In the genomic region with DNA sequence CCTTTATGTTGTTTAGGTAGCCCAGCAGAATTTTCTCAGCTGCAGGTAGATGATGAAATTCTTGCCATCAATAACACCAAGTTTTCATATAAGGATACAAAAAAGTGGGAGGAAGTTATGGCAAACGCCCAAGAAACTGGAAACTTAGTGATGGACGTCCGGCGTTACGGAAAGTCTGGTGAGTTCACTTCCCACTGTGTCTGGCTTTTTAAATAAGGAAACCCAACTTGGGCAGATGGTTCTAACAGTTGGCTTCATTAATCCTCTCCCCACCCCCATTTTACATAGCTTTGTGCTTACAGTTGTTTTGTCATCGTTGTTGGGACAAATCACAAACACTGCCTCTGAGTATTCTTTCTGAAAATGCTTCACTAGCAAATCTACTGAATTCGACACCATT, we compare ENCODE assay signal across 26 mouse cellular contexts.
A peak's percentile ranks its signal among the peaks of the same experiment; 100 is the strongest.
DNase-seq lines count a peak whose midpoint lies in the region; ATAC-seq and TF ChIP-seq lines count a peak whose summit lies in the region.
"Had no signal": no experiment of that assay in that cellular context is flagged by ENCODE, and none has a peak within 500 bp of the region (broad histone marks: within the 10 kb centered on the region; RNA-seq: fewer than 3 reads in every experiment).

No protein-coding gene starts in this region.

- TF ChIP-seq CTCF in heart, adult 2 months (IDR thresholded peaks at IDR 0.05) = no peak
- TF ChIP-seq CTCF in hindbrain, postnatal 0 days (IDR thresholded peaks at IDR 0.05; ENCODE audit: low read depth) = no peak
- TF ChIP-seq CTCF in brain, embryonic 14.5 days (IDR thresholded peaks at IDR 0.05; ENCODE audit: borderline replicate concordance, extremely low read depth, insufficient read depth, insufficient read length) = no peak

- intact Hi-C loops in heart, adult 2 months (cut with DNase I) = loop anchor here (2.0 kb wide), 1 partner anchor 41 kb away; no protein-coding TSS in a partner anchor

- no peak for TF ChIP-seq POLR2A in heart, adult 2 months (IDR thresholded peaks at IDR 0.05; ENCODE audit: insufficient read depth, low read depth, low read length)
- TF ChIP-seq POLR2A in brain, embryonic 14.5 days (IDR thresholded peaks at IDR 0.05; ENCODE audit: borderline replicate concordance, extremely low read depth, insufficient read depth, insufficient read length, poor library complexity, severe bottlenecking) = no peak

- TF ChIP-seq EP300 in heart, adult 2 months (IDR thresholded peaks at IDR 0.05; ENCODE audit: insufficient read depth, low read depth, low read length) = 0 out of 2 replicates have a peak, but pooled peaks have one; percentile 21

- H3K4me1 ChIP-seq in embryonic facial prominence, embryonic 14.5 days (ENCODE audit: control insufficient read depth, insufficient read depth, low read length) = peaks cover 4% of the 10 kb centered on the region; the same call in 1 of the 2 replicates
- no peaks in the 10 kb centered on the region for H3K4me1 ChIP-seq in embryonic facial prominence, embryonic 10.5 days
- peaks cover 7% of the 10 kb centered on the region for H3K4me1 ChIP-seq in heart, adult 2 months (ENCODE audit: control insufficient read depth, insufficient read depth, low read length)
- H3K4me1 ChIP-seq in hindbrain, postnatal 0 days (ENCODE audit: insufficient read depth, low read length) = no peaks in the 10 kb centered on the region
- H3K4me1 ChIP-seq in hindbrain, embryonic 13.5 days (replicated peaks) = no peaks in the 10 kb centered on the region
- H3K4me1 ChIP-seq: forebrain, embryonic 12.5 days; liver, embryonic 13.5 days; megakaryocyte, embryonic 14.5 days; neural tube, embryonic 13.5 days had no signal

- H3K4me2 ChIP-seq in embryonic facial prominence, embryonic 14.5 days (ENCODE audit: low read depth, low read length) = no peak overlapping the region
- no peak overlapping the region for H3K4me2 ChIP-seq in hindbrain, postnatal 0 days (ENCODE audit: low read depth, low read length)
- H3K4me2 ChIP-seq in hindbrain, embryonic 13.5 days = no peak overlapping the region
- H3K4me2 ChIP-seq: forebrain, embryonic 12.5 days; hindbrain, embryonic 14.5 days; liver, embryonic 13.5 days; neural tube, embryonic 13.5 days had no signal

- no peak overlapping the region for H3K9ac ChIP-seq in embryonic facial prominence, embryonic 14.5 days (ENCODE audit: low read depth, low read length)
- no peak overlapping the region for H3K9ac ChIP-seq in heart, adult 2 months (ENCODE audit: low read depth, low read length)
- H3K9ac ChIP-seq in hindbrain, postnatal 0 days (replicated peaks; ENCODE audit: low read length) = no peak overlapping the region
- no peak overlapping the region for H3K9ac ChIP-seq in hindbrain, embryonic 13.5 days
- H3K9ac ChIP-seq: forebrain, embryonic 12.5 days; hindbrain, embryonic 14.5 days; liver, embryonic 13.5 days; neural tube, embryonic 13.5 days had no signal

- H3K79me2 ChIP-seq in heart, adult 2 months (replicated peaks; ENCODE audit: control insufficient read depth, insufficient read depth, low read length) = no peaks in the 10 kb centered on the region; the same call in 1 of the 2 replicates

- no peaks in the 10 kb centered on the region for H3K9me3 ChIP-seq in embryonic facial prominence, embryonic 14.5 days (ENCODE audit: control insufficient read depth, low read length)
- H3K9me3 ChIP-seq in embryonic facial prominence, embryonic 10.5 days = no peaks in the 10 kb centered on the region
- no peaks in the 10 kb centered on the region for H3K9me3 ChIP-seq in hindbrain, postnatal 0 days (ENCODE audit: low read length)
- no peaks in the 10 kb centered on the region for H3K9me3 ChIP-seq in hindbrain, embryonic 13.5 days
- H3K9me3 ChIP-seq: forebrain, embryonic 12.5 days; liver, embryonic 13.5 days; megakaryocyte, embryonic 14.5 days; neural tube, embryonic 13.5 days had no signal

- H3K27ac ChIP-seq in embryonic facial prominence, embryonic 14.5 days (replicated peaks; ENCODE audit: low read depth, low read length) = no peak overlapping the region
- no peak overlapping the region for H3K27ac ChIP-seq in embryonic facial prominence, embryonic 10.5 days (replicated peaks)
- H3K27ac ChIP-seq in heart, adult 2 months = peak overlapping the region; percentile 2; the same call in 1 of the 2 replicates
- no peak overlapping the region for H3K27ac ChIP-seq in hindbrain, postnatal 0 days
- H3K27ac ChIP-seq in hindbrain, embryonic 13.5 days = no peak overlapping the region
- H3K27ac ChIP-seq: forebrain, embryonic 12.5 days; hindbrain, embryonic 14.5 days; left cerebral cortex, adult 2 months; liver, embryonic 13.5 days; neural tube, embryonic 13.5 days had no signal

- 75% methylated on average over 7 of the region's 7 CpGs for WGBS in embryonic facial prominence, embryonic 14.5 days
- 88% methylated on average over 7 of the region's 7 CpGs for WGBS in embryonic facial prominence, embryonic 10.5 days
- WGBS in heart, adult 2 months = 27% methylated on average over 7 of the region's 7 CpGs
- WGBS in hindbrain, postnatal 0 days = 59% methylated on average over 7 of the region's 7 CpGs
- 83% methylated on average over 7 of the region's 7 CpGs for WGBS in hindbrain, embryonic 13.5 days

- no peaks in the 10 kb centered on the region for H3K27me3 ChIP-seq in embryonic facial prominence, embryonic 14.5 days (replicated peaks; ENCODE audit: control insufficient read depth, insufficient read depth, low read length)
- H3K27me3 ChIP-seq in embryonic facial prominence, embryonic 10.5 days (replicated peaks; ENCODE audit: low read depth, poor library complexity, severe bottlenecking) = no peaks in the 10 kb centered on the region
- no peaks in the 10 kb centered on the region for H3K27me3 ChIP-seq in heart, adult 2 months (ENCODE audit: control insufficient read depth, insufficient read depth, low read length)
- H3K27me3 ChIP-seq in hindbrain, postnatal 0 days (ENCODE audit: insufficient read depth, low read length) = no peaks in the 10 kb centered on the region
- no peaks in the 10 kb centered on the region for H3K27me3 ChIP-seq in hindbrain, embryonic 13.5 days
- H3K27me3 ChIP-seq: forebrain, embryonic 12.5 days; liver, embryonic 13.5 days; megakaryocyte, embryonic 14.5 days; neural tube, embryonic 13.5 days had no signal

- peak; percentile 33 for DNase-seq in embryonic facial prominence, embryonic 14.5 days (ENCODE audit: low spot score)
- no peak for DNase-seq in embryonic facial prominence, embryonic 10.5 days (ENCODE audit: low spot score)
- no peak for DNase-seq in heart, adult 2 months
- no peak for DNase-seq in heart, postnatal 4 days
- DNase-seq in hindbrain, postnatal 0 days (ENCODE audit: low spot score) = peak; percentile 9
- peak; percentile 51 for DNase-seq in brain, embryonic 14.5 days (ENCODE audit: low read depth)
- DNase-seq in urinary bladder, postnatal 10 days (ENCODE audit: low spot score) = no peak
- DNase-seq: adrenal gland, postnatal 14 days; cerebellum, adult 9-11 months; gastrocnemius, postnatal 36 days; kidney, adult 9 months; kidney, postnatal 14 days; liver, embryonic 13.5 days; lung, adult 2 months; lung, postnatal 36 days; midbrain, embryonic 14.5 days; retina, postnatal 1 day; right cerebral cortex, postnatal 25 days; thymus, postnatal 14 days had no signal

- no peaks in the 10 kb centered on the region for H3K36me3 ChIP-seq in embryonic facial prominence, embryonic 14.5 days (ENCODE audit: control insufficient read depth, insufficient read depth, low read length)
- H3K36me3 ChIP-seq in embryonic facial prominence, embryonic 10.5 days (replicated peaks) = no peaks in the 10 kb centered on the region
- peaks cover 69% of the 10 kb centered on the region for H3K36me3 ChIP-seq in heart, adult 2 months (ENCODE audit: control insufficient read depth, insufficient read depth, low read length)
- H3K36me3 ChIP-seq in hindbrain, postnatal 0 days (ENCODE audit: insufficient read depth, low read length) = no peaks in the 10 kb centered on the region
- H3K36me3 ChIP-seq in hindbrain, embryonic 13.5 days = no peaks in the 10 kb centered on the region
- H3K36me3 ChIP-seq: forebrain, embryonic 12.5 days; liver, embryonic 13.5 days; neural tube, embryonic 13.5 days had no signal

- no peak overlapping the region for H3K4me3 ChIP-seq in embryonic facial prominence, embryonic 14.5 days (ENCODE audit: low read depth, low read length)
- no peak overlapping the region for H3K4me3 ChIP-seq in embryonic facial prominence, embryonic 10.5 days
- H3K4me3 ChIP-seq in heart, adult 2 months = no peak overlapping the region
- H3K4me3 ChIP-seq in hindbrain, postnatal 0 days (ENCODE audit: low read length) = no peak overlapping the region
- no peak overlapping the region for H3K4me3 ChIP-seq in hindbrain, embryonic 13.5 days
- H3K4me3 ChIP-seq: forebrain, embryonic 12.5 days; left cerebral cortex, adult 2 months; liver, embryonic 13.5 days; megakaryocyte, embryonic 14.5 days; neural tube, embryonic 13.5 days had no signal

- no peak for ATAC-seq in embryonic facial prominence, embryonic 14.5 days (ENCODE audit: low read depth)
- ATAC-seq in hindbrain, postnatal 0 days = no peak
- no peak for ATAC-seq in hindbrain, embryonic 13.5 days (ENCODE audit: low FRiP score)
- ATAC-seq: intestine, embryonic 16.5 days had no signal

Comparison
In these comparisons a context has a peak if more than half of its experiments do, and no peak if none do; other contexts are left out.
1. DNase-seq: peak in embryonic facial prominence, embryonic 14.5 days (single experiment), hindbrain, postnatal 0 days (single experiment) and brain, embryonic 14.5 days (single experiment); none in embryonic facial prominence, embryonic 10.5 days (single experiment), heart, adult 2 months (0 of 2), heart, postnatal 4 days (single experiment) and urinary bladder, postnatal 10 days (single experiment).